Mouse (Mus musculus): ENCODE measurements at regions not wholly inside any gene's neighbourhood (a gene's known extent, or its start where the extent isn't known, plus 50 kb on each side); places are given as distances from the start of the nearest gene placed in this dataset.

DNA sequence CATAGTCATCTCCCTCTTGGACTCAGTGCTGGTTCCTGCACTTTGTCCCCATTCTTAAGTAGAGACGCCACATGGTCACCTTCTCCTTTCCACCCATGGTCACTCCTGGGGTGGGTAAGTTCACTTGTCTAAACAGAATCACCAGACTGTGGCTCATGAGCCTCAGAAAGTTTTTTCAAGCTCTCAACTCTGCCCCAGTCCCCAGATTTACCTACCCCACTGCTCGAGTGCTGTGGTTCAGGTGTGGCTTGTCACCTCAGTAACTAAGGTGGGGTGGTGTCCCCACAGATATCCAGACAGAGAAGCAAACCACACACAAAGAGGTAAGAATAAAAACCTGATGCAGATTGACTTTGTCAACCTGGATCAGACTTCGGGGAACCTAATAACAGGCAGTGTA, 87.6 kb downstream of the Rpl10-ps3 start:
- intact Hi-C loops (cut with DNase I) = no loop called here

DNA sequence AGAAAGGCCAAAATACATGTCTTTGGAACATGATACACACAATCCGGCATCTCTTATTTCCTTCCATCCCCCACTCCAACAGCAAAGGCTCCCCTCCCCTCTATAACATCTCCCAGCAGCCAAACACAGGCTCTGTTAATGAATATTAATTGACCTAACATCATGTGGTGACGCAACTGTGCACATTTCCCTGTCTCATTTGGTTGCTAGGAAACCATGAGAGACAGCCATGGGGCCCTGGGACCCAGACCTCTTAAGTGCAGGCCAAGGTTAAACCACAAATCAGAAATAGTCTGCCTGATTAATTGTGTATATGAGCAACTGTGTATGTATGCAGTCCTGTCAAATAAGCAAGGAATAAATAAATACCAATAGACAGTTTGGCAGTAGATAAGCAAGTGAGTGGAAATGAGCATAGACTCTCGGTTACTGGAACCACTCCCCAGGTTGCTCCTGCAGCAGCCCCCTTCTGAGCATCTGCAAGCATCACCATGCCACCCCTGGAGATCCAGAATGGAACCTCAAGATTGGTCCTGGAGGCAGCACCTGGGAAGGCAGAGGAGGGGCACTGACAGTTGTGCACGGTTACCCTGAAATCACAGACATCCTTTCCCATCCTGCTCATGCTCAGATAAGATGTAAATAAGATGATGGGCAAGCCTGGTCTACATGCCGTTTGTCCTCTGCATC, 99.6 kb downstream of the Rpl10-ps3 start:
- intact Hi-C loops (cut with DNase I) = no loop called here

DNA sequence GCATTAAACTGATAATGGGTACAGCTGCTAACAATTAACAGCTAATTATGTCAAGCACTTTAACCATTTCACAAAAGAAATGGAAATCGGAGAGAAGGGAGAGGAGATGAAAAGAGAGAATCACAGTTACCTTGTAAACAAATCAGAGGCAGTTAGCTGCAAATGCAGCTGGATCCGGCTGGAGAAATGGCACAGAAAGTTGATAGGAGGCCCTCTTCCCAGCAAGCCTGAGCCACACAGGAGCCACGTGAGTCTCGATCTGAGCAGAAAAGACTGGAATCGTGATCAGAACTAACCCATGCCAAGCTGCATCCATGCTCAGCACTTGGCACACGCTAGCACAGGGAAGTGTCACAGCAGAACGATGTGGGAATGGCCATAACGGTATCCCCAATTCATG, 103.8 kb downstream of the Rpl10-ps3 start:
- intact Hi-C loops (cut with DNase I) = no loop called here

DNA sequence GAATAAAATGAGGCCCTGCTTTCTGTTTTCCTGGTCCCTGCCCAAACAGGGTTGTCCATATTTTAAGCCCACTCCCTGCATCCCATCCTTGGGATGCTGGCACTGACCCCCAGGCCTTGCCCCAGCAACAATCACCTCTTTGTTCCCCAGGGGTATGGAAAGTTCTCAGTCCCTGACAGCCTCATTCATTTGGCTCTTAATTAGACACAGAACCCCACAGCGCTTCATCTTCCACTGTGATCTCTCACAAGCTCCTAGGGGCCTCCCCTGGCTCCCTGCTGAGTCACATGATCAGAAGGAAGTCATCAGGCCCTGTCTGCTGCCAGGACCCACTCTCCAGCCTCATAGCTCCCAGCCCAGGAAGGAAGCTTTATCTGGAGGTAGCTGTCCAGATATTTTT, 108.9 kb downstream of the Rpl10-ps3 start:
- intact Hi-C loops (cut with DNase I) = no loop called here

DNA sequence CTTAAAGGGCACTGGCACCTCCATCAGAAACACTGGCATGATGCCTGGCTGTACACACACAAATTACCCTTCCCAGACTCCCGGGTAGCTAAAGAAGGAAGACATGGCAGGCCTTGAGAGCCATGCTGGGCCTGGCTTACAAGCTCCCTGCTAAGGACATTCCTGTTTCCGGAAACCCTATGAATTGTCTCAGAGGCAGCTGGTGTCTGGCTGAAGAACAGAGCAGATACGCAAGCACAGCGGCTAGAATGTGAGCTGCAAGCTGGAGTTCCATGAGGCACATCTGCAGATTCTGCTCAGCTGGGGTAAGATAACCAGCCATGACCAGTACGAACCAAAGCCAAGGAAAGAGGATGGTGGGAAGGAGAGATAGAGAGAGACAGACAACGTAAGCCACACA, 110.1 kb downstream of the Rpl10-ps3 start:
- intact Hi-C loops (cut with DNase I) = no loop called here

DNA sequence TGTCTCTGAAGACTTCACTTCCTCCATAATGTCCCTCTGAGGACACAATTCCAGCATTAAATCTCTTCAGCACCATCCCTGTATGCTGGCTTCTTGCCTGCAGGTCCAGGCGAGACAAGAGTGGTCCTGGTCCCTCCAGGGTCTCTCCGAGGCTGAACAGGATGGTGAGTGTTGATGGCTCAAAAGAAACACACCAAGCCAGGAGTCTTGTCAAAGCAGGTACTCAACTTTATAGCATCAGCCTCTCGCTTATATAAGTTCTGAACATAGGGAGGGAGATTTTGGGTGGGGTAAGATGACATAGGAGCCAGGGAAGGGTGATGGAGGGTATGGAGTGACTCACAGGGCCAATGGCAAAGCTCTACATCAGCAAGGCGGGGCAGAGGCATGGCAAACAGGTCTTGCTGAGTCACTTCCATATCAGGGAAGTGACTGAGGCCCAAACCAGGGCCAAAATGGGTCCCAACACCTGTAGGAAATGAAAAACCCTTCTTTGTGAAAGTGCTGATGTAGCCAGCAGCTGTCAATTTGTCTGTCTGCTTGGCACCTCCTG, 111.7 kb downstream of the Rpl10-ps3 start:
- intact Hi-C loops (cut with DNase I) = no loop called here

DNA sequence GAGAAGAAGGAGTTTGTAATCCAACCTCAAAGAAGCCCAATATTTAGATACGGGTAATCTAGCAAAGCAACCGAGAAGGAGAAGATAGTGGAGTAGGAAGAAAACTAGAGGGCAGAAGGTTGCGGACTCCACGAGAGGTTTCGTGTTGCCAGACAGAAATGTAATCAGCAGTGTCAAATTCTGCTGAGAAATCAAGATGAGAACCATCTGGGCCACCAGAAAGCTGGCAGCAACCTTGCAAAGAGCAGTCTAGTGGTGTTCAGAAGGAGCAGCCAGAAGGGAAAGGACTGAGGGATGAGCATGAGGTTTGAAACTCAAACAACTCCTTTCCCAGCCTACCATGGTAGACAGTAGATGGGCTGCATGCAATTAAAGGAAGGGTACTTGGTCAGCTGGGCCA, 134.3 kb downstream of the Rpl10-ps3 start:
- intact Hi-C loops (cut with DNase I) = no loop called here

DNA sequence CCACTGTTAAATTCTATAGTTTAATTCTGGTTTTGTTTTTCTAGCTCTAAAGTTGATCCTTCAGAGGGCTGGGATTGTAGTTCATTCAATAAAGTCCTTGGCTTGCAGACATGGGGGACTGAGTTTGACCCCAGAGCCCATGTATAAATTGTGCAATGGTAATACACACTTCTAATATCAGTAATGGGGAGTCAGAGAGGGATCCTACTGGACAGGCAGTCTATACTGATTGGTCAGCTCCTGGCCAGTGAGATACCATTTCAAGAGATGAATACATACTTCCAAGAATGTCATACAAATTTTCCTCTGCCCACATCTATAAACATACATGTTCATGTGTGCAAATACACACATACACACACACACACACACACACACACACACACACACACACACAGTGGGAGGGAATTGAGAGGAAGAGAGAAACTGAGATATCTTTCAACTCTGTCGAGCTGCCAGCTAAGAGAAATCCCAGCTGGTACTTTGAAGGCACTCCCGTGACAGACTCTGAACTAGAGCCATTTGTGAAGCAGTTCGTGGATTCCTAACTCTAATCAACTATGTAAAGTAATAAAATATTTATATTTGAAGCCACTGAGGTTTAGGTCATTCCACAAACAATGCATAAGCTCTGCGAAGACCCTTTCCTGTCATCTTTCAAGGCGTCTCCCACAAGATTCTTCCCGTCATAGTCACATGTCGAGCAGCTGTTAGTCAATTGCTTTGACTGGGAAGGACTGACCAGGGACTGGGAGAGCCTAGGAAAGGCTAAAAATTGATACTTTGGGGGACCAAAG, 145.1 kb downstream of the Rpl10-ps3 start:
- intact Hi-C loops (cut with DNase I) = no loop called here

DNA sequence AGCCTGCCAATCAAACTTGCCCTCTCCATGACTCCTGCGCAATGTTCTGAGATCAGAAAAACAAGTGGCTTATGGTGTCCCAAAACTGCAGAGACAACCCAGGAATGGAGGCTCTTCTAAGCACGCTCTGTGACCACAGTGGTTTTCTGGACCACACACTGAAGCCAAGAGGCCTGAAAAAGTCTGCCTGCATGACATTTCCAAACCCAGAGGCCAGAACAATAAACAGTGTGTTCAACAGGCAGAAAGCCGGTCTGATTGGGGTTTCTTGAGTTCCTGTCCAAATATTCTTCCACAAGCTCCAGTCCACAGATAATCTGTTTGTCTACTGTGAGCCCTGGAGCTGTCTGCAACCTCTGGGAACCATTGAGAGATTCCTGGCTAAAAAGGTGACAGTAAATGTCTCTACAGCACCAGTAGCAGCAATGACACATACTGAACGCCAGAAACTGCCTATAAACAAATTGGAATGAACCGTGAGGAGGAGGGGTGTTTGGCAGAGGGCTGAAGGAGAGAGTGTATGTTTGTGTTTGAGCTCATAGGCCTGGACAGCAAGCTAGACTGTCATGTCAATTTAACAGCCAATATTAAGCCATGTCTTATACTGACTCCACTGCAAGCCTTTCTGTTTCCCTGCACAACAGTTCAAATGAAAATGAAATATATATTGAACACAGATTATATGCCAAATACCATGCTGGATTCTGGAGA, 152.2 kb downstream of the Rpl10-ps3 start:
- intact Hi-C loops (cut with DNase I) = no loop called here

DNA sequence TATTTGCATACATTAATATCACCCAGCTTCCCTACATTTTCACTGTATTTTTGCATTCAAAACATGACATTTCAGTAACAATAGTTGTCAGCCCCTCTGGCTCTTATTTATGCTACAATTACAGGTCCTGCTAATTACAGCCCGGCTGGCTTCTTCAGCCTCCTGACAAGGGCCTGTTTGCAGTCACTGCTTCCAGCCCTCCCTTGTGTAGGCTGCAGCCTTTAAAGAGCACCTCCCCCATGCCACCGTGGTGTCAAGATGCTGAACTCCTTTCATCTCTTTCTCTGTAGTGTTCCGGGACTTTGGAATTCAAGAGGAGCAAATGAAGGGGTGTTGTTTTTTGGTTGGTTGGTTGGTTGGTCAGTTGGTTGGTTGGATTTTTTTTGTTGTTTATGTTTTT, 153.6 kb downstream of the Rpl10-ps3 start:
- intact Hi-C loops (cut with DNase I) = no loop called here

DNA sequence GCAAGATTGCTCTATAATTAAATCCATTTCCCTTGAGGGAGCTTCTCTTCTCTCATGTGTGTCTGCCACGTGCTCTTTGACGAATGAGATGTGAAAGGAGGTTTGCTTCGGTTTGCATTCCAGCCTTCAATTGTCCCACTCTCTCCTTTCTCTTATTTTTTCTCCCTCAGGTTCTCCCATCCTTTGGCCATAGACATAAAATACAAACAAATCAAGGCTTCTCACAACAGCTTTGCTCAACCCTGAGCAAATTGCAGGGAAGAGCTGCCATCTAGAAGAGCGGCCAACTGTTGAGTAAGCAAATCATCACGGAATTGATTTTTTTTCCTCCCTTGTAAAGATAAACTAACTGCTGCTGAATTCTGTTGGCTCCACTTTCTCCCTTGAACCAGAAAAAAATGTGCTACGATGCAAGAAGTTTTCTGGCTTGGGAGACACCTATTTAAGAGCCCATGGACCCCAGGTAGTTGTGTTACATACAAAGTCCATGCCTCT, 156.1 kb downstream of the Rpl10-ps3 start:
- intact Hi-C loops (cut with DNase I) = no loop called here

DNA sequence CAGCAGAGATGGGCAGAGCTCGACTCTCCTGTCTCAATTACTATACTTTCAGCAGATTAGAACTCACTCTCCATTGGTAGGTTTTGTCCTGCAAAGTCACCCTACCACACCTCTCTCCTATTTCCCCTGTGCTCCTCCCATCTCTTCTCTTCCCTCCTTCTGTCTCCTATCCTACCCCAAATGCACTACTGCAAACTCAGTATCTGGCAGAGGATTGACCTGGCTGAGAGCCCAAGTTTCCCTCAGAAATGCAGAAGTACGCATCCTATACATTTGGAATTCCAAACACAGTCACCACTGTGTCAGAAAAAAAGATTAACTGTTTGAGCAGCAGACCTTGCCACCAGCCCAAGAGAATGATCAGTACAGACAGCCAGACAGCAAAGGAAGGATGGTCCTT, 163.4 kb downstream of the Rpl10-ps3 start:
- intact Hi-C loops (cut with DNase I) = no loop called here

DNA sequence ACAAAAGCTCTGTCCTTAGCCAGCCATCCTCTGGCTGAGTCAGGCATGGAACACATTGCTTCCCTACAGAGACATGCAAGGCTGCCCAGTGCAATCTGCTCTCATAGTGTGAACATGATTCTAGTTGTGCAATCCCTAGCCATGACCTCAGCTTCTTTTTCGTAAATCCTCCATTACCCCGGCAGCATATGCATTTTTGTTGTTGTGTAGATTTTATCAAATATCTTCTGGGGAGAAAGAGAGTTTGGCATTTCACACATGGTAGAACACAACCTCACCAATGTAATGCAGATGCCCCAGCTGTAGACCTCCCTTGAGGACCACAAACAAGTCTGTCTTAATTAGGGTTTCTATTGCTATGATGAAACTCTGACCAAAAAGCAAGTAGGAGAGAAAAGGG, 168.6 kb downstream of the Rpl10-ps3 start:
- intact Hi-C loops (cut with DNase I) = loop anchor here (10.0 kb wide), 1 partner anchor 259 kb away; no protein-coding TSS in a partner anchor

DNA sequence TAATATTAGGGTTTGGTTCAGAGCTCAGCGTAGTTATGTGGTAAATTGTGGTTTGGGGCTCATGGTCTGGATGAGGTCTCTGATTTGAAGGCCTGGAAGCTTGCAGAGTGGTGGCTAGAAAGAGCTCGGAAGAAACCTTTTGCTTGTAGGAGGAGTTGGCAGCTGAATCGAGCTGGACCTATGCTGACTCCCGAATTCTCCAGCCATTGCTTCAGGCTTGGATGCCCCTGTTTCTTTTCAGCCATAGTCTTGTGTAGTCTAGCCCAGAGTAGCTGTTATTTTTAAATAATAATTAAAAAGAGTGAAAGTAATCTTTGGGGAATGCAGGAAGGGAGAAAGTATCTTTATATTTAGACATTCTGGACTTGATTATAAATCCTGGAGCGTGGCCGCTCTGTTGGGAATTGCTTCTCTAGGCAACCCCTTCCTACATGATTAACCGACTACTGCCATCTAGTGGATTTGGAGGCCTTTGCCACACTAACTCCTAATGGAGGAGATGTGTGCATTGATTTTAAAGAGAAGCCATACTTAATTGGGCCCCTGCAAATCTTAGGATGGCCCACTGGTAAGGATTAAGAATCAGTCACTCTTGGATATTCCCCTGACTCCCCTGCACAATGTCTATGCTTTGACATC, 172.8 kb downstream of the Rpl10-ps3 start:
- intact Hi-C loops (cut with DNase I) = loop anchor here (2.0 to 10.0 kb wide), 3 partner anchors 263 to 677 kb away; no protein-coding TSS in a partner anchor

DNA sequence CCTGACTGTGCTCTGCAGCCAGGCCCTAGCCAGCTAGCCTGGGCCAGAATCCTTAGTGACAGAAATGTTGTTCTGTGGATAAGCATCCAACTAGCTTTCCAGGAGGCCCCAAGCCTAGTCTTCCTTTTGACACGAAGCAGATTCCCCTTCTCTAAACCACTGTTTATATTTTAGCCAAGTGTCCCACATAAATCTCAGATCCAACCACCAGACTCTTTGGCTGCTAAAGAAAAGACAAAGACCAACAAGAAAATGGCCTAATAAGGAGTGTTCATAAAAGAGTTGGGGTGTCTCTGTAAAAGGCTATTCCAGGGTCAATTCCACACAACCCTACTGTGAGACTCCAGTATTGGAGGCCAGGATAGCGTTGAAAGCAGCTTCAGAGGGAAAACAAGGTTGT, 173.6 kb downstream of the Rpl10-ps3 start:
- intact Hi-C loops (cut with DNase I) = loop anchor here (10.0 kb wide), 1 partner anchor 264 kb away; no protein-coding TSS in a partner anchor

DNA sequence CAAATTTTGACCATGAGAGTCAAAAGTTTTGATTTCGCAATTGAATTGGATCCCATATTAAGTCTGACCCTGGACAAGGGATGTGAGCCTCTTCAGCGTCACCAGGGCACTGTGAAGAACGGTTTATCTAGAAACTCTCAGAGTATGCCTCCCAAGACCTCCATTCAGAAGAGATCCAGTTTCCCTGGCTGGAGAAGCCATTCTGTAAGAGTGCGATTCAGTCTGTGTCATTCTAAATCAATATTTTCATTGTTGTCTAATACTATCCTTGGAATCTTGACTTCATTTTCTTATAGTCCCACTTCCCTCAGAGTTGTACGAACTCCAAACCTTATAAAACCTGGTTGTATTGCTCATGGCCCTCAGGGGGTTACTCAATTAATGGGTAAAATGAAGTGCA, 174.1 kb downstream of the Rpl10-ps3 start:
- intact Hi-C loops (cut with DNase I) = loop anchor here (10.0 kb wide), 1 partner anchor 264 kb away; no protein-coding TSS in a partner anchor

DNA sequence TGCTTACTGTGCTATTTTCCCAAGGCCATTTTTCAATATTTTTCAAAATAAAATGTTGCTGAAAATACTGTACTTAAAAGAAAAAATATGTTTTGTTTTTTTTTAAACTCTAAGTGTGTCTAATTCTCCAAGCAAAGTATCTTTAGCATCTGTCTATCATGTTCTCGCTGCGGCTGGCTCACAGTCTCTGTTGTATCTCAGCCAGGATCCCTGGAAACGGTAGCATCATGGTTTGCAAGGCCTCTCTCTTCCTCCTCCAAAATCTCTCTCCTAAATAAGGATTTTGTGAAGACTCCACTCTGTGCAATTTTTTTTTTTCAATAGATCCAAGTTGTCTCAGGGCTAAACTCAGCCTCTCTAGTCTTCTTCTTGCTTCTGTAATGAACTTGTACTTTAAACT, 190.2 kb downstream of the Rpl10-ps3 start:
- intact Hi-C loops (cut with DNase I) = no loop called here

DNA sequence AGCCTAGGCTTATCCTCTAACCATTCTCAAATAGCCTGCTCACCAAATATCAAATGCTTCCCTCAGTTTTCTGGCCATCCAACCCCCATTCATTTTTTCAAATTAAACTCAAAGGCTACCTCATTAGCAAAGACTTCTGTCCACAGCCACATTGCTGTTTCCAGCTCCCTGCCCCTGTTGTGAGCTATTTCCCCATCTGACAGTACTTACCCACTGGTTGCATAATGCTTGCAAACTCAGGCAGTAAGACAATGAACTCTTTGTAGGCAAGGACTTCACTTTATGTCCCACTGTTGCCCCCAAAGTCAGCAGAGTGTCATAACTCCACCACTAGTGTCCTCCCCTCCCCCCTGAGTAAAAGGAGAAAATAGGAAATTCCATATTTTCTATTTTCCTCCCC, 194.7 kb downstream of the Rpl10-ps3 start:
- intact Hi-C loops (cut with DNase I) = no loop called here

DNA sequence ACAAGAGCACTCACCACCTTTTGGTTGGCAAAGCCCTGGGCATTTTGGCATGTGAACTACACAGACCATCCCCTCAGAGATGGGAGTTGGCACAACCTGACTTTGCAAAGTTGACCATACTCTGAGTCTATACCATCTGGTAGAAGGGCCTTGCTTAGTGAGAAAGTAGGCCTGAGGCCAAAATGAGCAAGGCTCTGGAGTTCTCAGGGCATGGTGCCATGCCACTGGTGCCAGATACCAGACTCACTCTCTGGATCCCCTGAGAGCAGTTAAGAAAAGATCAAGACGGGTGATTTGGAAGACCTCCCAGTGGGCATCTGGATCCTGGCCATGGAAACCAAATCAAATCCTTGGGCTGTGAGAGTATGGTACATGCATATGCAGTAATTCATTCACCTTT, 202.0 kb downstream of the Rpl10-ps3 start:
- intact Hi-C loops (cut with DNase I) = no loop called here

DNA sequence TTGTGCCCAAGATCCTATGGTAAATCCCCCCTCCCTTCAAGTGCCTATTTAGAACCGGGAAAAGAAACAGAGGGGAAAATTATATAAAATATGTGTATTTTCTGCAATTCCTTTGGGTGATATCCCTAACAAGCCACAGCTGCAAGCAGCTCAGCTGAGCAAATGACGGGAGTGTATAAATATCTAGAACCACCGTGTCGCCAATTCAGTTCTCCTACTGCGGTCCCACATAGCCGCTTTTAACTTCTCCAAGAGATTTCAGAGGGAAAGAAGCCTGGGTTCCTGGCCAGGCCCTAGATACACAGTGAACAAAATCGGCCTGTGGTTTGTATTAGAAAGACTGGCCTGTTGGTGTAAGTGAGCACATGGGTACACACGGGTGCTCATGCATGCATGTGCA, 202.7 kb downstream of the Rpl10-ps3 start:
- intact Hi-C loops (cut with DNase I) = no loop called here

DNA sequence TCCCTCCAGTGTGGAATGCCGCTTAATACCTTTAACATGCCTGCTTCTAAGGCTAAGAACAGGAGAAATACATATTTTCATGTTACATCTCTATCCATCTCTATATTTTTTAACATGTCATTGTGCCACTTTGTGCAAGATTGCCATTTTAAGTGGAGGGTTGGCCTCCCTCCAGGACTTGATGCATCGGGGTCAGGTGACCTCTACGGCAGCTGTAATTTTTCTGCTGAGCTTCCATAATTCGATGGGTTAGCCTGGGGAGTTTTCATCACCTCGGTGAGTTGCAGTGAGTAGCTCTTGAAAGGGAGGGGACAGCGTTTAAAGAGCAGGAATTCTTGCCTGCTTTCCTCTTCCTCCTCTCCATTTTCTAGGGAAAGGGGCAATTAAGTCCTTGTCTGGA, 203.6 kb downstream of the Rpl10-ps3 start:
- intact Hi-C loops (cut with DNase I) = no loop called here
